Mouse (Mus musculus) heart, adult 2 months (tissue): ENCODE measurements around the gene Atxn10.

Experiments used
- CTCF ChIP-seq: fragments of 200-600 bp; IDR thresholded peaks from 2 replicates; pipeline ENCODE4 v1.8.1; 2022; ENCODE audit warnings: antibody characterized with exemption, mild to moderate bottlenecking, moderate library complexity
- POLR2A ChIP-seq: fragments of 200-500 bp; IDR thresholded peaks from 2 replicates; pipeline ENCODE4 v1.6.1; 2011; ENCODE audit warnings: mild to moderate bottlenecking, low read depth, low read length, control low read depth; ENCODE audit not compliant: insufficient read depth

DNA sequence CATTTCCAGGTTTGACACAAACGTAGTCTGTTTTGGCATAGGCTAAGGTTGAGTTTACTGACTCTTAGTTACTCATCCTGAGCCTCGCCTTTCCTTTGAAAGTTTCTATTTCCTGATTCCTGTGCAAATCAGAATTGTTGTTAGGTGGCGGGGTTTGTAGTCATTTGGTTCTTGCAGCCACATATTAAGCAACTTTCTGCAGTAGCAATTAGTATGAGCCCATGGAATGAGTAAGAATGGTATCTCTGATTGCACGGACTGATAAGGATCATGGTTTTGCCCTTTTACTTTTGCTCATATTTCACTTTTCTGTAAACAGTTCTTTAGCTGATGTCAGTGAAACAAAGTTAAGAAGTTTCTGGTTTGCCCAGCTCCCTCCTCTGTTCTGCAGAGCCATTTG is 53.9 kb downstream of the Atxn10 start:
- no peak for TF ChIP-seq CTCF
- TF ChIP-seq POLR2A = no peak
